Mouse (Mus musculus) right cerebral cortex, postnatal 36 days (tissue): ENCODE results near the gene Chchd3.

Source experiments
- DNase-seq, 2 experiments: peaks; one replicate each; pipeline ENCODE4 v3.0.0; 2022; ENCODE audit warnings: low spot score in 2 of 2, mixed read lengths in 1 of 2

Gene Chchd3

DNA sequence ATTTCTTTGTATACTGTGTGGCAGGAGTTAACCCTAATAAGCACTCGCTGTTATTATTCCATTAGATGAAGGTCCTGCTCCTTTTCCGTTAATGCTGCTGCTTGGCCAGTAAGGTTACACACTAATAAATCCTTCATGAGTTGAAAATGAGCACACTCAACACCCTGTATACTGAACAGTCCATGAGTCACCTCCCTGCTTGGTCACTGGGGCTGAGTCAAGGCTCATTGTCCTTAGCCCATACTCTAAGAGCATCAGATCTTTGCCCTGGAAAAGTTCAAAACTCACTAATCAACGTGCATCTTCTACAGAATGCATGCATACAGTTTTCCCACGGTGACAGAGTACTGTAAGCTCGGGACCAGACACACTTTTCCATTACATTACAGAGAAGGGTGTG is 124.5 kb downstream of the Chchd3 start:
- no peak for DNase-seq

DNA sequence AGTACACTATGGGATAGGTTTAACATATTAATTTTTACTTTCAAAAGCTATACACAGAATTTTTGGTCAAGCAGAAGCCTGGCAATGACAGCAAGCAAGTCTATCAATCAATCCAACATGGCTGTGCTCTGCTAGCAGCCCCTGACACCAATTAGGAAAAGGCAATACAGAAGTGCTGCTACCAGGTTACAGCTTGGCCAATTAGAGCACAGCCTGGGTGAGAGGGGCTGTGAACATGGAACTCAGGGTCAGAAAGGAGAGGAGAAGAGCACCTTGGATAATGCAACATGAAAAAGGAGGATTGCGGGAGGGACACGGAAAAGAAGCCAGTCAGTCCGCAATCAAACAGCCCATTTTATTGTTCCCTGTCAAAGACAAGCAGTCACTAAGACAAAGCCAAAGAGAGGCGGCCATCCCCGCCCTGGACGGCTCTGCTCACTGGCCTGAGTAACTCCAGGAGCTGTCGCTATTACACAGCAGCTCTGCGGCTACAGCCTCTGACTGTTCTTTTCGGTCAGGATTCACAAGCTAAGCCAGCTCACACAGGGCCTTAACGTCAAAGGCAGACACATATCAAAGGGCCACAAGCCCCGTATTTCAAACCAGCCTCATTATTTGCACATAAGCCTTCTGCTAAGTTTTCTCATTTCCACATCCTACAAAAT is 128.8 kb downstream of the Chchd3 start:
- DNase-seq, result no peak

DNA sequence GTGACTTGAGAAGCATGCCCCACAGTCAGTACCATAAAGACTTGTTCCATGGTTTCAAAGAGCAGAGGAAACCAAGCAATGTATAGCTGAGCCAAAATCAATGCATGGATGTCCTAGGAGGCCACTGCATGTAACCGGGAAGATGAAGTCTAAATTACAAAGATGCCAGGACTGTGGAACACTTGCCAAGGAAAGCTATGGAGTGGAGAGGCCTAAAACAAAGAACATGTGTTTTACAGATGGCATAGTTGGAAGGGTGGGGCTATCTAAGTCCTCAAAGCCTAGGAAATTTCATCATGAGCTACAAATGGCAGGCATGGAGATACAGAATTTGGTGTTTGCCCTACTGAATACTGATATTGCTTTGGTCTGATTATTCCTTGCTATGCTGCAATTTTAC is 137.7 kb downstream of the Chchd3 start:
- DNase-seq, result no peak

DNA sequence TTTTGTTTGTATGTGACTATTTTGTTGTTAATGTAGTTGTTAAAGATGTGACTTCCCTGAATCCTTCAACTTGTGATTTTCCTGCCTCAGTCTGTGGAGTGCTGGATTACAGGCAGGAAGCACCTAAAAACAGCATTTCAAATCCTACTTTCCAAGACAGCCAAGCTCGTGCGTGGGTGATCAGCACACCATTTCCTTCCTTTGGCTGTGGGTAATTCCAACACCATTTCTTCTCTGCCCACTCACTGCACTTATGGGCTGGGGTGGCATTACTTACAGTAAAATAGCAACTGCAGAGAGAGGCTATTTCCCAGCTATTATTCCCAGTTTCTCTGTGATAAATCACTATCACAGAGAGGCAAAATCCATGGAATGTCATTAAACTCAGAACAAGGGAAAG is 140.0 kb downstream of the Chchd3 start:
- DNase-seq, result peak; percentile 52 to 82

DNA sequence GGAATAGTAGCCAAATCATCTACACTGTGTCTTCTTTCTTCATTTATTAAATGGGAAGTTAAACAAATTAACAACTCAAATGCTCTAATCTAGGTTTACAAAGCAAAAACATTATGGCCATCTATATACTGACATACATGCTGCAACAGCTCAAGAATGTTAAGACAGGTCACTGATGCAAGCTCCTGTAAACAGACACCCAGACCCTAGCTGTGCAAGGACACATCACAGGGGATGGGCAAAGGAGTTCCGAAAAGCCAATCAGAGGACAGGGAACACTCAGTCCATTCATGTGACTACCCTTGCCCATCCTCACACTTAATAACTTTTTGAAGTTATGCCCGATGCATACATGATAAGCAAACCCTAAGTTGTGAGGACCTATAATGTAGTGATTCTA is 149.4 kb downstream of the Chchd3 start:
- DNase-seq, result no peak

DNA sequence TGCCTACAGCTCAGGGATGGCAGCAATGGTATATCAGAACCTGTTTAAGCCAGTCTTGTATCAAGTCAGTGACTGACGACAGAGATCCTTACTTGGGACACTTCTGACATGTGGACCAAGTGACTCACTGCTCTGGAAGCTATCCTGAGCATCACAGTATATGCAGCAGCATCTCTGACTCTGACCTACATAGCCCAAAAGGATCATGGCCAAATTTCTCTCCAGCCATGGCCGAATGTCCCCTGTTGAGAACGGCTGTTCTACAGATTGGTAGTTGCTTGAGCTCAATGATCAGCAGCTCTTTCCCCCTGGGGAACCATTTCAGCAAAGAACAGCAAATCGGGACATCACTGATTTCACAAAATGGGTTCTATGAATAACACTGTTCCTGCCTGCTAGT is 161.0 kb downstream of the Chchd3 start:
- DNase-seq, result no peak

DNA sequence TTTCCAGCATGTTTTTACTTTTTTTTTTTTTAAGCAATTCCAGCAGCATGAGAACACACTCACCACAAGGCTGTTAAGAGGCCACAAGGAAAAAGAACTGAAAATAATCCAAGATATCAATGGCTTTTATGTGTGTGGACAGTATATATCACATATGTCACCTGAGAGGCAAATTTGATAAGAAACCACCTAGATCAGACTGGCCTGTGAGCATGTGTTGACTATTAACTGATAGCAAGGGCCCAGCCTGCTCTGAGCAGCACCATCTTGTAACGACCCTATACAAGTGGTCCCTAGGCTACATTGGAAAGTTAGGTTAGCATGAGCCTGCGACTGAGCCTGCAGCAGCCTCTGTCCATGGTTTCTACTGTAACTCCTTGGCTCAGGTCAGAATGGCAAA is 166.0 kb downstream of the Chchd3 start:
- DNase-seq, result no peak

DNA sequence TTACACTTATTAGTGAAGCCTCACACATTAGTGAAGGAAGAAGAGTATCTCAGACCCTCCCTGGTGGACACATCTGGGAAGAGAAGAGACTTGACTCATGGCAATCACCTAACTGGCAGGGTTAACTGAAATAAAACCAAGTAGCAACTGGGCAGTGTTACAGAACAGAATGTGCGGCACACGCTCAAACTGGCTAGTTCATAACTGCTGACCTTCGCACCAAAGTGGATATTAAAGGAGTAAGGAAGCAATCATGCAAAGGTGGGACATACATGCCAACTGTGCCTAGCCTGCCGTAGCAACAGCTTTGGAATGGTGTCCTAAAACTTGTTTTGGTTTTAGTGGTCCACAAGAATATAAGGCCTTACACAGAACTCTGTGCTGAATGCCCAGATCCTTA is 169.3 kb downstream of the Chchd3 start:
- DNase-seq, result no peak

DNA sequence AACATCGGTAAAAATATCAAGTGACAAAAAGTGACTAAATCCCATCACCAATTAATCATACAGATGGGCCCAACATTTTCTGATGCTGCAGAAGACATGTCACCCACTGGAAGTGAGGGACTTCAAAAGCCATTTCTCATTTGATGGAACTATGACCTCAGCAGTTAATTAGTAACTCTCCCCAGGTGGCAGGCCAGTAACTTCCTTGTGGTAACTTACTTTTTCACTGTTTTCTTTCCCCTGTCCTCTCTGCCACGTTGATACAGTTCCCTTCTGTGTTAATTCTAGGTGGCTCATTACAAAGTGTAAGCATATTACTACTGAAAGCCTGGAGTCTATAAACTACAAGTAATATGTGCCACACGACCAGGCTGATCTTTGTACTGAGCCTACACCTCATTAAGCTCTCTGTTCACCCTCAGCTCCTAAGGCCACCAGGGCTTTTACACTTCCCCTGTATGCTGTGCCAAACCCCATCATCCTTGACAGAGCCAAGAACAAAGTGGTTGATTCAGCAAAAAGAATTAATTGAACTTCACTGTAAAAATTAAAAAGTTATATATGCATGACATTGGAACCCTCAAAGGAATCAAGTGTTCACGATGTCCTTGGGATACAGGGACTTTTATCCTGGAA is 171.0 kb downstream of the Chchd3 start:
- no peak for DNase-seq

DNA sequence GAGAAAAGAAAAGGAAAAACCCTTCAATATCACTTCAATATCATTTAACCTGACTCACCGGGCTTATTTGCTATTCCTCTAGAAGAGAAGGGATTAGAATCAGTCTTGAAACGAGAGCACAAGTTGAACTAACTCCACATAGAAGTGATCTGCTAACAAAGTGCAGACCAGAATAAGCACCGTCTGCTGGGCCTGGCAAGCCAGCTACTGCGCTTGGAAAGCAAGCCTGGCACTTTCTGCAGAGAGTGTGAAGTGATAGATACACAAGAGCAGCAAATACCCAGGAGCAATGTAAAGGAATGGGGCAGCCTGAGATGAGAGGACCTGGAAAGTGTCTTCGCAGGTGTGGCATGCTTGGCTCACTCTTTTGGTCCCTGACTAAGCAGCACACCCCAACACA is 181.5 kb downstream of the Chchd3 start:
- DNase-seq, result no peak

DNA sequence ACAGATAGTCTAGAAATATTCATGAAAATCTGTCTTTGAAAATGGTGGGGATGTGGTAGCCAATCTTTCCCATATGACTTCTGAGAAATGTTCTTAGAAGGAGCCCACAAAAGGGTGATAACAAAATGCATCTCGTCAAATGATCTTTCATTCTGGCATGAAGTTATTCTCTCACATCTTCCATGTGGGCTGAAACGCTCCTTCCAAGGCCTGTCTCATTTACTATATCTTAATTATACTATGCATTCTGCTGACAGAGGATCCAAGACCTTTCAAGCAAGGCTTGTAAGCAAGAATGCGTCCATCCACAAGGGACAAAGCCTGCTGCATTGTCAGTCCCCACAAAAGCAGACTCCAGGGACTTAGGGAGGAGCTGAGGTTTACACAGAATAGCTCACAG is 185.9 kb downstream of the Chchd3 start:
- no peak for DNase-seq

DNA sequence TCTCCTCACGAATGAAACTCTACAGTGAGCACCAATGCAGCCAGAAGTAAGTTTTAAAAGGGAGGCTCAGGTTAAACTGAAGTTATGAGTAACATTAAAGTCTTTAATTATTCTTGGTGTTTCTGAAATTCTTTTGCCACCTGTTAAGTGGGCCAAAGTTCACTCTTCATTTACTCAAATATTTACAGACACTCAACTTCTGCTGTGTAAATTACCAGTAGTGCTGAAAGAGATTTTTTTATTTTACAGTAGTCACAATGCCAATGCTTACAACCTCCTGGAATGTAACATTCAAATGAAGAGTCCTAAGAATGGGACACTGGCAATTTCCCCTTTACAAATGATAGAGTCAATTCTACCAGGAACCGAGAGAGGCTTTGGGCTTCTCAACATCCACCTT is 187.3 kb downstream of the Chchd3 start:
- DNase-seq, result no peak

DNA sequence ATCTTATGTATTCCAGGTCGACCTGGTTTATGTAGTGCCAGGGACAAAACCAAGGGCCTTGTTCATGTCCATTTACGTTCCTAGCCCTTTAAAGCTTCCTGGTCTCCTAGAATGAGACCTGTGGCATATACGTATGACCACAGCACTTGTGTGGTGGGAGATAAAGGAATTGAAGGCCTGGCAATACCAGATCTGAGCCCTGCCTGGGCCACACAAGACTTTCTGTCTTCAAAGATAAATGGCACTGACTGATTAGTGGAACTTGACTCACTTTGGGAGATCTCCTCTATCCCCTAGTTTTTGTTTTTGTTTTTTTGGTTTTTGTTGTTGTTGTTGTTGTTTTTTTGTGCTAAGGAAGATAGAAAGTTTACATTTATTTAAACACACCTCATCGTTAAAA is 209.1 kb downstream of the Chchd3 start:
- no peak for DNase-seq

DNA sequence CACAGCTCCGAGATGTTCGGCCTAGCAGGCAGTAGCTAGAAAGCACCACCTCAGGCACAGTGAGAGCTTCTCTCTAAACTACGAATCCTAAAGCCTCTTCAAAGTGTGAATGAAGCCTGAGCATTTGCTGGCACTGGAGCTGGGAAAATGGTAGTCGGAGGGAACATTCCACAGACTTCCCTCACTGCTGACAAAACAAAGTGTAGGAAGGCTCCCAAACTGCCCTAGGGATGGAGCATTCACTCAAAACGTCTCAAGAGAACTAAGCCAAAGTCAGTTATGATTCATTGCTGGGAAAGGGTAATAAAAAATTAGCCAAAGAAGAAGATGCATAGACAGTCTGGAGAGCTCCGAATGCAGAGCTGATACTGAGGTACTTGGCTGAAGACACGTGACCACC is 211.1 kb downstream of the Chchd3 start:
- DNase-seq, result no peak

DNA sequence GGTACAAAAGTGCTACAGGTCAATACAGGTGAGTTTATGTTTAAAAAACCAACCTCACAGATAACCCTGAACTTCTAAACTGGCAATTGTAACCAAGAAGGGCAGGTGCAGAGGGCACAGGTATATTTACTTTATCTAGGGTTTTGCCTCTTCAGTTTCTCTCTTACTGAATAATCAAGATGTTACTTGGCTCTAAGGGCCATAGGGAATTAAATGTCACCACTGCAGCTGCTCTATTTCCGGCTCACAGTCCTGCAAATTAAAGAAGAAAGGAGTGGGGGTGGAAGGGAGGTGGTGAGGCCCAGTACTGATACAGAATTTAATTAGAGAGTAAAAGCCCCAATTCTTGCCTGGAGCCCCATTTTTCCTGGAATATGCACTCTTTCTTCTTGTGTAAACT is 214.6 kb downstream of the Chchd3 start:
- DNase-seq, result no peak

DNA sequence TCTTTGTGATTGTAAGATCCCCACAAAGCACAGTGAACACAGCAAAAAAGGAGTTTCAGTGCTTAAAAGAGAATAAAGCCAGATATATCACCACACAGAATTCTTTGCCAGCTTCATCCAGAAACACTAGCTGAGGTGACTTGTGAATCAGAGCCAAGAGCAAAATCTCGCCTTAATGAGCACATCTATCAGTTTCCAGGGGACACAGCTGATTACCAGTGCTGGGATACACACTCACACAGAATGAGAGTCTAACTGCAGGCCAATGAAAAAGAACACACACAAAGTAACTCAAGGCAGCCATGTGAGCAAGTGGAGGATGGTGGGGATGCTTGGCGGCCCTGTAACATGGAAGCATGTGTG is 222.1 kb downstream of the Chchd3 start:
- no peak for DNase-seq

DNA sequence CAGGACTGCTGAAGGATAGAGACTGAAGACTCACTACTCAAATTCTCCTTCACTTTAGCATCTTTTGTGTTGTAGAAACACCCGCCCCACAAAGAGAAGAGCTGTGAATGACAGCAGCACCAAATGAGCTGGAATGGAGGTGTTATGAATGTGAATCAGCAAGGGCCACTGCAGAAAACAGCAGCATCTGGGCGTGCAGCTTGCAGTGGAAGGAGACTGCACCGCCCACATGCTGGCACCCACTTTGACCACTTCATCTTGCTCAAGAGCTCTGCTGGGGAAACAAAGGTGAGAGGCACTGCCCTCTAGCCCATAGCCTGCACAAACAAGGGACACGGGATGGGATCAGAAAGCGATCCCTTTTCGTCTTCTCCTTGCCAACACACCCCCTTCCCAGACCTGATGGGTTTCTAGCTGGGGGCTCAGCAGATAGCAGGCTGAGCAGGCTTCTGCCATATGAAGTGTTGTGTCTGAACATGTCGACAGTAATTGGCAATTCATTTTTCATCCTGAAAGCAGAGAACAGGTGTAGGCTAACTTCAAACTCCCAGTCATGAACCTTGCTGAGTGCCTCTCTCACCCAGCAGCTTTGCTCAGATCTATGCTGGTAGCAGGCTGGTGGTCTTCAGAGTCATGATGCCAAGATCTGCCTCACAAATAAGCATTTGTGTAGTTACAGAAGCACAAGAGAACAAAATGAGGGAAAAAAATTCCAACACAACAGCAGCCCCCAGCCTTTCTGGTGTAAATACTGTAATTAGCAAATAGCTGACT is 222.7 kb downstream of the Chchd3 start:
- DNase-seq, result peak; percentile 31 to 32

DNA sequence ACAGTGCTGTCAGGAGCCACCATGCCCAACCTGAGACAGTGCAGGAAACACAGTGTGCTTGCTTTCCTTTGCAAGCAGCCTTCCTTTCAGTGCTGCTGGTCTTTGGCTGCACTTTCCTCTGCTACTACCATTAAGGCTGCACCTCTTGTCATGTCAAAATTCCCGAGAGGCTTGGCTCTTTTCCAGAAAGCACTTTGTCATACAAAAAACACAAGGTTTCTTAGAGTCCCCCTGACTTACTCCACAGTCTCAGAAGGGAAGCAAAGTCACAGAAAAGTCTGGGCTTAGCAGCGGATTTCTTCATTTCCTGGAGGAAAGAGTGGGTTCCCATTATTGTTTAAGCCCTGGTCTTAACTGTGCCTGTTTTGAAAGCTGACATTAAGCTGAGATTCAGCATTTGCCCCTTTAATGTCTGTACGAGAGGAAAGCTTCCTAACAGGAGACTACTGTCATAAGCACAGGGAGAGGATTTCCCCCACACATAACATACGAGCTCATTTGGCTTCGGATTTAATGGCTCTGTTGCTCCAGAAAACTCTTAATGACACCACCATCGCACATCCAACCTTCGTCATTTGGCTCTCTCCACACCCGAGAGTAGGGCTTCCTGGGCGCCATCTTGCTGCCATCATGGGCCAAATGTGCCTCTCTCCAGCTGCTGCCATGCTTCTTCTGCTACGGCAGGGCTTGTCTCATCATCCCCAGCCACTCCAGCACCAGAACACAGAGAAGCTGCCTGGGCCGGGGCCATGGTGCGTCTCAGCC is 236.0 kb downstream of the Chchd3 start:
- DNase-seq, result no peak

DNA sequence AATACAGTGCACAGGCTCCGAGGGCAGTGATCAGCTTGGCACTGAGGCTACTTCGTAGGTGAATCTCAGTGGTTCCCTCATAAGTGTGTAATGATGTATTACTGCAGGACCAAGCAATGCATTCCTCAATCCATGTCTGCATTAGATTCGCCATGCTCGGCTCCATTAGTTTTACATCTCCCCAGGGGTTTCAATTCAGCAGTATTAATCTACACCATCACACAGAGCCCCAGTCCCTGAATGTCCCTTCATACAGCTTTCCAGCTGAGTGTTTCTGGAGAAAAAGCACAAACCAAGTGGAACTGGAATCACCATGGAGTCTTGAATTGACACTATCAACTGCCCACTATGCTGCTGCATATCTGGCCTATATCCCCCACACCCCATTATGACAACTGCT is 241.1 kb downstream of the Chchd3 start:
- no peak for DNase-seq

DNA sequence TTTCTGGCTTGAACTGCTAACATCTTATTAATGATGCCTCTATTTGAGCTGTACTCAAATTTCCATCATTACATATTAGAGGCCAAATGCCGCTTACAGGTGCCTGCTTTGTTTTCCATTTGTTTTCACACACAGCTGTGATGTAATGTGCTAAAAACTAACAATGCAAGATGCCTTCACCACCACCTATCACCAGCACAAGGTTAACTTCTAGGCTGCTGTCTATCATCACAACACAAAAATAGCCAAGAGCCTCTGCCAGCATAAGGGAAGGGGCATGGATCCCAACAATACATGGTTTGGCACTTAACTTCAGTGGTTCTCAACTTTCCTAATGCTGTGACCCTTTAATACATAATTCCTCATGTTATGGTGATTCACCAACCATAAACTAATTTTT is 251.3 kb downstream of the Chchd3 start:
- DNase-seq, result no peak

DNA sequence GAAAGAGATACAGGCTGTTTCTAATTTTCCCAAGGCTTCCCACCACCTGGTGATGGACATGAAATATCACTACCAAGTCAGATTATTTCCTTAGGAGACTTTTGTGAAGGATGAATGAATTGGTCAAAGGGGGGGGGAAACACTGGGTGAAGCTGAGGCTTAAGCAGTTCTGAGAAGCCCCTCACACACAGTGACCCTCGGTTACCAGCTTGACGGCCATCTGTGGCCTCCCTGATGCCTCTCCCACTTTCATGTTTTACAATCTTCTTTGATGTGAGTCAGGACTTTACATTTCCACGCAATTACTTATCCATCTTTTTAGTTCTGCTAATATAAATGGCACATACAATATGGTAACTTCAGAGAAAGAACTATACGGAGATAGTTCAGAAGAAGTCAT is 252.3 kb downstream of the Chchd3 start:
- no peak for DNase-seq

DNA sequence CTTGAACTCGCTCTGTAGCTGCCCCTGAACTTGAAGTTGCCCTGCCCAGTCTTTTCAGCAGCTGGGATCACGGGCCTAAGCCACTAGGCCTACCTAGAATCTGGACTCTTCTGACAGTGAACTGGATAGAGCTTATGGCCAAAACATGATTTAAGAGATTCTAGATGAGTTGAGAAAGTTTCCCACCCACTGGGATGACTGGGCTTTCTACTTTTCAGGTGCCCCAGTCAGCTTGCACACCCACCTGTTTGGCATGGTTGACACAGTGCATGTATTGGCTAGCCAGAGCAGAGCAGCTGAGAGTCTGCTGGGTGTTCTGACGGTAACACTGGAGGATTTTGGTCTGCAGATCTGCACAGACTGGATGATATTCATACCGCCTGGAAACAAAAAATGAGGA is 256.4 kb downstream of the Chchd3 start:
- no peak for DNase-seq

DNA sequence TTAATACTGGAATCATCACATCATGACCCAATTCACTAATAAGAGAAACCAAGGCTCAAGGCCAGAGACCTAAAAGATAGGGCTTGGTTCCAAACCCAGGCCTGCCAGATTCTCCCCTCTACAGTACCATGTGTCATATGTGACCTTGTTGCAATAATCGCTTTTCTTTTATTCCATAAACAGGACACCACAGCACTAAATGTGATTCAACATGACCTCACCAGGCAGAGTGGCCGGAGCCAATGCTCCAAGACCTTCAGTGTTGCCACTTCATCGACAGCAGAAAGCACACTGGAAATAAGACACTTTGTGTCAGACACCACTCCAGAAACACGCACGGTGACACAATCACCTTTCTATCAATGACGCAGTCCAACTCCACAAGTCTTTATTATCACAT is 258.3 kb downstream of the Chchd3 start:
- no peak for DNase-seq
